Mouse (Mus musculus): ENCODE data around the gene H1foo. TPM values are rescaled to one million over a fixed set of nuclear protein-coding genes. Genes with fewer than 3 reads are reported as not detected.
A peak's percentile ranks its signal among the peaks of the same experiment; 100 is the strongest.

The H1foo gene
- polyA plus RNA-seq, 1 experiment from 2014 or later, result not detected

DNA sequence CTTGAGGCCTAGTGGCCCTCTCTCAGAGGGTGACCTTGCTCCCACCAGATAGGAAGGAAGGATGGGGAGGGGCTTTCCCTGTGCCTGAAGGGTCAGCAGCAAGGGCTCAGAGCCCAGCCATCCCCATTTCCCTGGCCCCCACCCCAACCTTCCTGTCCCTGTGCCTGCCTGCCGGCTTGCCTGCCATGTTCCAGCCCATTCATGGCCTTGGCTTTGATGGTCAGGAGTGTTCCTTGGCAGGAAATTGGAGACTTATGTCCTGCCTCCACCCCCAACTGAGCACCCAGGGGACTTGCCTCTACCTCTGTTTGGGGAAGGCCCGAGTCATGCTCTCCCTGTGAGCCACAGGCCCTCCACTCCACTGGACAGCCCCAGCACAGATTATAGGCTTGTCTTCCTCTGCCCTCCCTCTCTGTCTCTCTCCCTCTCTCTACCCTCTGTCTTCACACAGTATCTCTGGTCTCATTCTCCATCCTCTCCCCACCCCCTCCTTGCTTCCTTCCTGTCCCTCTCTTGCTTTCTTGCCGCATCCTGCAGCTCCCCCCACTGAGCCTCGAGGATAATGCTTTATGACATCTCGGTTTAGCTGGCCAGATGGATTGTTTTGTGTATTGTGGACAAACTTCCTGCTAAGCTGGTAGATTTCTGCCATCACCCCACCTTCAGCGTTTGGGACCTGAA is 51.6 kb downstream of the H1foo start:
- DNase-seq (no peak), ATAC-seq (ENCODE audit: low read depth) (peak; percentile 16; the same call in 1 of the 2 replicates)
- Histone ChIP-seq H3K27me3 (peaks cover 52% of the 10 kb centered on the region), H3K36me3 (no peaks in the 10 kb centered on the region), H3K9me3 (replicated peaks) (no peaks in the 10 kb centered on the region), H3K27ac (peak overlapping the region; percentile 62), H3K9ac (no peak overlapping the region), H3K4me1 (replicated peaks) (peaks cover 51% of the 10 kb centered on the region), H3K4me3 (replicated peaks) (no peak overlapping the region), H3K4me2 (no peak overlapping the region)
- 17% methylated on average over 6 of the region's 6 CpGs for WGBS (ENCODE audit: insufficient replicate concordance)

DNA sequence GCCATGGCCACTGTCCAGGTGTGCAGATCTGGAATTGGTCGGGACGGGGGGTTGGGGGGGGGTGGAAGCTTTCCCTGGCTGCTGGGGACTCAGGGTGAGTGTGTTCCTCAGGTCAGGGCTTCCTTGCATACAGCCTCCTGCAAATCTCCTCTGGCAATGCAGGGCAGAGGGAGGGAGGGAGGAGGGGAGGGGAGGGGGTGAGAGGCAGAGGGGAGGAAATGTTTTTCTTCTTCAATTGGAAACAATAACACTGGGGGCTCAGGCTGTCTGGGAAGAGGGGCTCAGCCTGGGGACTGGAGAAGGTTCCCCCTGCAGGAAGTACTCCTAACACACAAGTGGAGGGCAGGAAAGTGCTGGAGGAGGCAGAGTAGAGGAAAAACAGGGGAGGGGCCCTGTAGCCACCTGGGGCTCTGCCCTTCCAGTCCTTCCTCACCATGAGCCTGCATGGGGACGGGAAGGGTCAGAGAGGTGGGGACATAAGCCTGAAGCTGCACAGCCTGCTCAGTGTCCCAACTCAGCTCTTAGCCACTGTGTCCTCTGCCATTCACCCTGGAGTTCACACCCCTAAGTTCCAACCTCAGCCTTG is 53.1 kb downstream of the H1foo start:
- H3K4me3 ChIP-seq (replicated peaks), result no peak overlapping the region
- ATAC-seq (ENCODE audit: low read depth) (no peak), DNase-seq (no peak)
- H3K36me3 ChIP-seq, result no peaks in the 10 kb centered on the region
- peaks cover 56% of the 10 kb centered on the region for H3K4me1 ChIP-seq (replicated peaks)
- H3K9me3 ChIP-seq (replicated peaks), result no peaks in the 10 kb centered on the region
- H3K27ac ChIP-seq, result no peak overlapping the region
- WGBS (ENCODE audit: insufficient replicate concordance), result 34% methylated on average over 3 of the region's 3 CpGs
- no peak overlapping the region for H3K9ac ChIP-seq
- H3K4me2 ChIP-seq, result no peak overlapping the region
- peaks cover 37% of the 10 kb centered on the region for H3K27me3 ChIP-seq

DNA sequence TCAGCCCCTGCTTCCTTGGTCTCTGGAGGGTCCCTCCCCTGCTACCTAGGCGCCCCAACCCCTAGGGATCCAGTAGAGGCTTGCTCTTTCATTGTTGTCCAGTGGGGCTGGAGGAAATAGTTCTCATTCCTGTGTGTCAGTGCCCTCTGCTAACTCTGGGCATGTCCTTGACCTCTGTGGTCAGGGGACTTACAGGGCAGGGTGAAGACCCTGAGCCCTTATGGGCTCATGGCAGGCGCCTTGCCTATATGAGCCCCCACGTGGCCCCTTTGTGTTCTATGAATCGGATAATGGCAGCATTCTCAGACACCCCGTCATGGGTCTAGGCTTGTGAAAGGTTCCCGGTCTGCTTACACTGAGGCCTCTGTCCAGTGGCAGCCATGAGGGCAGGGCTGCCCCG is 54.0 kb downstream of the H1foo start:
- no peak overlapping the region for H3K9ac ChIP-seq
- H3K4me3 ChIP-seq (replicated peaks), result no peak overlapping the region
- DNase-seq (no peak), ATAC-seq (ENCODE audit: low read depth) (no peak)
- no peaks in the 10 kb centered on the region for H3K9me3 ChIP-seq (replicated peaks)
- no peak overlapping the region for H3K4me2 ChIP-seq
- H3K27me3 ChIP-seq, result peaks cover 28% of the 10 kb centered on the region
- H3K36me3 ChIP-seq, result no peaks in the 10 kb centered on the region
- no peak overlapping the region for H3K27ac ChIP-seq
- H3K4me1 ChIP-seq (replicated peaks), result peaks cover 54% of the 10 kb centered on the region
- WGBS (ENCODE audit: insufficient replicate concordance), result 68% methylated on average over 7 of the region's 7 CpGs

DNA sequence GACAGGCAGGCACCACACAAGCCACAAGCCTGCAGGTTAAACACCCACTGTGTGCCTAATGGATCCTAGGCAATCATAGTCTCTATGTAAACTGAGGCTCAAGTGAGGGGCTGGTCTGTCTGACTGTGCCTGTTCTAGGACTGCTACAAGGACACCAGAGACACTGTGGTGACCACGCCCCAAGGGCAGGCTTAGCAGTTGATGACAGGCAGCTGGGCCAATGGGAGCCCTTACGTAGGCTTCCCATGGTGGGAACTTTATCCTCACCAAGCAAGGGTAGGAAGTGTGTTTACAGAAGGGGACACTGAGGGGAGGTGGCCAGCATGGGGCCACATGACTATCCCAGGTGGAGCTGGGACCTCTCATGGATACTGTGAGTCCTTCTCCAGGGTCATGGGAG is 54.5 kb downstream of the H1foo start:
- H3K4me1 ChIP-seq (replicated peaks), result peaks cover 54% of the 10 kb centered on the region
- H3K4me2 ChIP-seq, result no peak overlapping the region
- WGBS (ENCODE audit: insufficient replicate concordance), result 63% methylated on average over 2 of the region's 2 CpGs
- no peaks in the 10 kb centered on the region for H3K36me3 ChIP-seq
- DNase-seq (no peak), ATAC-seq (ENCODE audit: low read depth) (no peak)
- H3K27me3 ChIP-seq, result peaks cover 23% of the 10 kb centered on the region
- H3K9ac ChIP-seq, result no peak overlapping the region
- H3K27ac ChIP-seq, result no peak overlapping the region
- H3K4me3 ChIP-seq (replicated peaks), result no peak overlapping the region
- no peaks in the 10 kb centered on the region for H3K9me3 ChIP-seq (replicated peaks)

Other genes starting within 250 kb of the H1foo start
- gene Tmem40, start 182.5 kb upstream of the H1foo start, polyA plus RNA-seq (2015; fragmentation: Nextera tagmentation; extraction: Ambion mirVana), result 28.3 and 29.9 TPM in 2 replicates
- 3.3 and 4.3 TPM in 2 replicates for gene Cand2, start 170.4 kb upstream of the H1foo start, polyA plus RNA-seq (2015; fragmentation: Nextera tagmentation; extraction: Ambion mirVana)
- gene Rpl32, start 136.2 kb upstream of the H1foo start, polyA plus RNA-seq (2015; fragmentation: Nextera tagmentation; extraction: Ambion mirVana), result 1,700 and 1,736 TPM in 2 replicates
- 0.15 and 0.16 TPM in 2 replicates for gene Efcab12, start 106.5 kb upstream of the H1foo start, polyA plus RNA-seq (2015; fragmentation: Nextera tagmentation; extraction: Ambion mirVana)
- gene Mbd4, start 91.6 kb upstream of the H1foo start, polyA plus RNA-seq (2015; fragmentation: Nextera tagmentation; extraction: Ambion mirVana), result 9.9 and 12.1 TPM in 2 replicates
- gene Ift122, start 91.5 kb upstream of the H1foo start, polyA plus RNA-seq (2015; fragmentation: Nextera tagmentation; extraction: Ambion mirVana), result 2.9 and 3.0 TPM in 2 replicates
- not detected in 2 replicates for gene Rho, start 13.2 kb upstream of the H1foo start, polyA plus RNA-seq (2015; fragmentation: Nextera tagmentation; extraction: Ambion mirVana)
- gene Plxnd1, start 50.1 kb downstream of the H1foo start, polyA plus RNA-seq (2015; fragmentation: Nextera tagmentation; extraction: Ambion mirVana), result 6.7 and 6.8 TPM in 2 replicates
- 3.7 and 4.8 TPM in 2 replicates for gene Tmcc1, start 248.5 kb downstream of the H1foo start, polyA plus RNA-seq (2015; fragmentation: Nextera tagmentation; extraction: Ambion mirVana)